Mouse (Mus musculus) liver, embryonic 14.5 days (tissue): ENCODE results near the gene Smg6. TPM values are rescaled to one million over a fixed set of nuclear protein-coding genes. Genes with fewer than 3 reads are reported as not detected.

ENCODE experiments used
- ATAC-seq: fragments of 200-750 bp; cut with Nextera tagmentation; 2 replicates; pipeline ENCODE4 v1.8.0; 2017; ENCODE audit warnings: moderate number of reproducible peaks, mild to moderate bottlenecking, moderate library complexity; ENCODE audit not compliant: insufficient read depth
- DNase-seq, 3 experiments: peaks; one replicate each; pipeline ENCODE4 v3.0.0-alpha.2; 2012 to 2013; ENCODE audit warnings: low read depth in 3 of 3, low spot score in 3 of 3
- H3K27ac ChIP-seq: fragments of 300-500 bp; sonication (generic); 2 replicates; pipeline ENCODE4 v1.5.1; 2014; ENCODE audit warnings: moderate library complexity, mild to moderate bottlenecking, control low read depth, inconsistent platforms
- H3K27me3 ChIP-seq: fragments of 300-500 bp; sonication (generic); 2 replicates; pipeline ENCODE4 v1.6.1; 2014; ENCODE audit warnings: mild to moderate bottlenecking, low read length, moderate library complexity; ENCODE audit not compliant: control insufficient read depth, insufficient read depth
- H3K36me3 ChIP-seq: fragments of 300-500 bp; sonication (generic); replicated peaks from 2 replicates; pipeline ENCODE4 v1.6.1; 2014; ENCODE audit warnings: low read depth; ENCODE audit not compliant: control insufficient read depth, insufficient read depth
- H3K4me1 ChIP-seq, 2 experiments: fragments of 200-500 bp in 1 of 2; fragments of 300-500 bp in 1 of 2; sonication (generic) in 1 of 2; replicated peaks; 2 replicates each; pipeline ENCODE4 v1.6.1; 2012 to 2014; ENCODE audit warnings: antibody characterized with exemption in 1 of 2, inconsistent platforms in 1 of 2, low read length in 1 of 2; ENCODE audit not compliant: control insufficient read depth in 2 of 2, insufficient read depth in 2 of 2
- H3K4me2 ChIP-seq: fragments of 300-500 bp; sonication (generic); 2 replicates; pipeline ENCODE4 v1.6.1; 2014; ENCODE audit warnings: low read depth, mild to moderate bottlenecking, control low read depth, moderate library complexity
- H3K4me3 ChIP-seq, 2 experiments: fragments of 200-500 bp in 1 of 2; fragments of 300-500 bp in 1 of 2; sonication (generic) in 1 of 2; 2 replicates each; pipeline ENCODE4 v1.5.1; 2012 to 2014; ENCODE audit warnings: low read depth in 2 of 2, low read length in 2 of 2, mild to moderate bottlenecking in 2 of 2, control low read depth in 1 of 2, inconsistent platforms in 1 of 2, moderate library complexity in 1 of 2; ENCODE audit not compliant: insufficient read depth in 1 of 2
- H3K9ac ChIP-seq: fragments of 300-500 bp; sonication (generic); replicated peaks from 2 replicates; pipeline ENCODE4 v1.6.1; 2014; ENCODE audit warnings: mild to moderate bottlenecking, control low read depth, moderate library complexity
- H3K9me3 ChIP-seq: fragments of 300-500 bp; sonication (generic); 2 replicates; pipeline ENCODE4 v1.6.1; 2016; ENCODE audit warnings: low read length, mixed read lengths; ENCODE audit not compliant: control insufficient read depth
- CTCF ChIP-seq: IDR thresholded peaks from 2 replicates; pipeline ENCODE4 v1.5.1; 2016; ENCODE audit warnings: antibody characterized with exemption, low read depth, control low read depth
- EP300 ChIP-seq: IDR thresholded peaks from 2 replicates; pipeline ENCODE4 v1.6.1; 2016; ENCODE audit warnings: antibody characterized with exemption, low read depth
- WGBS: fragments of 180-500 bp; shearing (Covaris S2); extraction: QIAGEN DNeasy Blood & Tissue Kit; methylation state at CpG from one replicate; pipeline ENCODE4 v1.1.7; 2014; ENCODE audit not compliant: insufficient replicate concordance; 5-methylcytosine and 5-hydroxymethylcytosine counted together
- polyA plus RNA-seq, 2 experiments: library from polyadenylated mRNA; depleted of rRNA in 1 of 2; stranded (reverse) in 1 of 2; unstranded in 1 of 2; fragments of >200 nt; fragmentation: Nextera tagmentation in 1 of 2; extraction: Ambion mirVana in 1 of 2; gene quantifications; 2 replicates each; pipeline versions ENCODE4 v1.2.1 to v1.2.3; 2012 to 2014

Smg6 gene
- polyA plus RNA-seq, 2 experiments, result 3.2 to 5.9 TPM

- Histone ChIP-seq H3K9ac (no peak overlapping the region), H3K4me1 (peaks cover 0 to 2% of the 10 kb centered on the region in 2 experiments; a peak in 1 of 4 replicates), H3K4me2 (no peak overlapping the region), H3K4me3 (no peak overlapping the region), H3K9me3 (no peaks in the 10 kb centered on the region), H3K27me3 (no peaks in the 10 kb centered on the region), H3K36me3 (no peaks in the 10 kb centered on the region), H3K27ac (no peak overlapping the region)
- TF ChIP-seq CTCF (no peak), EP300 (no peak)
- no peak for ATAC-seq
- 57% methylated on average over 2 of the region's 2 CpGs for WGBS
- no peak for DNase-seq
Measured at GRCm38 (mm10) chr11:75031251-75031650, 105.6 kb downstream of the Smg6 start.

GRCm38 (mm10) chr11:75032946-75033345 is 107.3 kb downstream of the Smg6 start:
- Histone ChIP-seq H3K4me2 (no peak overlapping the region), H3K4me3 (no peak overlapping the region), H3K36me3 (no peaks in the 10 kb centered on the region), H3K9ac (no peak overlapping the region), H3K9me3 (no peaks in the 10 kb centered on the region), H3K27ac (no peak overlapping the region), H3K27me3 (no peaks in the 10 kb centered on the region), H3K4me1 (peaks cover 0 to 2% of the 10 kb centered on the region in 2 experiments; a peak in 1 of 4 replicates)
- DNase-seq (no peak), ATAC-seq (no peak)
- WGBS, result 52% methylated on average over 2 of the region's 2 CpGs
- TF ChIP-seq EP300 (no peak), CTCF (no peak)

GRCm38 (mm10) chr11:75033581-75034067 is 108.0 kb downstream of the Smg6 start:
- 64% methylated on average over 5 of the region's 5 CpGs for WGBS
- no peak for ATAC-seq
- H3K27me3 ChIP-seq, result no peaks in the 10 kb centered on the region
- DNase-seq, result no peak
- no peak overlapping the region for H3K9ac ChIP-seq
- TF ChIP-seq CTCF, result no peak
- TF ChIP-seq EP300, result no peak
- no peak overlapping the region for H3K4me2 ChIP-seq
- H3K9me3 ChIP-seq, result no peaks in the 10 kb centered on the region
- no peak overlapping the region for H3K4me3 ChIP-seq
- peaks cover 0 to 2% of the 10 kb centered on the region in 2 experiments; a peak in 1 of 4 replicates for H3K4me1 ChIP-seq
- no peak overlapping the region for H3K27ac ChIP-seq
- H3K36me3 ChIP-seq, result no peaks in the 10 kb centered on the region

GRCm38 (mm10) chr11:75034104-75034503 is 108.5 kb downstream of the Smg6 start:
- H3K9me3 ChIP-seq, result no peaks in the 10 kb centered on the region
- TF ChIP-seq EP300, result no peak
- TF ChIP-seq CTCF, result no peak
- no peak overlapping the region for H3K9ac ChIP-seq
- H3K27ac ChIP-seq, result no peak overlapping the region
- no peak for ATAC-seq
- peaks cover 0 to 2% of the 10 kb centered on the region in 2 experiments; a peak in 1 of 4 replicates for H3K4me1 ChIP-seq
- WGBS, result 72% methylated on average over 3 of the region's 3 CpGs
- DNase-seq, result no peak
- no peaks in the 10 kb centered on the region for H3K36me3 ChIP-seq
- no peak overlapping the region for H3K4me2 ChIP-seq
- no peaks in the 10 kb centered on the region for H3K27me3 ChIP-seq
- H3K4me3 ChIP-seq, result no peak overlapping the region

- peaks cover 0 to 9% of the 10 kb centered on the region in 2 experiments; a peak in 1 of 4 replicates for H3K4me1 ChIP-seq
- H3K9me3 ChIP-seq, result no peaks in the 10 kb centered on the region
- no peak overlapping the region for H3K27ac ChIP-seq
- TF ChIP-seq EP300, result no peak
- no peak for TF ChIP-seq CTCF
- no peak overlapping the region for H3K9ac ChIP-seq
- ATAC-seq (no peak), DNase-seq (no peak)
- no peak overlapping the region for H3K4me2 ChIP-seq
- 67% methylated on average over 3 of the region's 3 CpGs for WGBS
- H3K27me3 ChIP-seq, result no peaks in the 10 kb centered on the region
- H3K36me3 ChIP-seq, result no peaks in the 10 kb centered on the region; the same call in 1 of the 2 replicates
- no peak overlapping the region for H3K4me3 ChIP-seq
Measured at GRCm38 (mm10) chr11:75044333-75044732, 118.7 kb downstream of the Smg6 start.
